Mouse (Mus musculus): Measurements from ENCODE around the gene Rin2.
"Not testable (repeated sequence)": the region's sequence is repeated elsewhere in the genome, so short reads cannot be mapped to it uniquely, and the experiment has no call there.

Gene Rin2

GRCm38 (mm10) chr2:145684151-145684550, 9.1 kb downstream of the Rin2 start:
- no peak for DNase-seq (ENCODE audit: low spot score in 2 of 2)

- no peak for DNase-seq (ENCODE audit: low spot score in 2 of 2)
Measured at GRCm38 (mm10) chr2:145684891-145685290, 9.9 kb downstream of the Rin2 start.

- DNase-seq (ENCODE audit: low spot score in 2 of 2): no peak
Measured at GRCm38 (mm10) chr2:145686017-145686416, 11.0 kb downstream of the Rin2 start.

- no peak for DNase-seq (ENCODE audit: low spot score in 2 of 2)
Measured at GRCm38 (mm10) chr2:145691367-145692009, 16.5 kb downstream of the Rin2 start.

- DNase-seq (ENCODE audit: low spot score in 2 of 2): no peak
Measured at GRCm38 (mm10) chr2:145697160-145697559, 22.1 kb downstream of the Rin2 start.

- no peak for DNase-seq (ENCODE audit: low spot score in 2 of 2)
Measured at GRCm38 (mm10) chr2:145699414-145700071, 24.5 kb downstream of the Rin2 start.

- no peak for DNase-seq (ENCODE audit: low spot score in 2 of 2)
Measured at GRCm38 (mm10) chr2:145700237-145700985, 25.4 kb downstream of the Rin2 start.

GRCm38 (mm10) chr2:145701605-145702335, 26.8 kb downstream of the Rin2 start:
- no peak for DNase-seq (ENCODE audit: low spot score in 2 of 2)

GRCm38 (mm10) chr2:145704738-145705137, 29.7 kb downstream of the Rin2 start:
- DNase-seq (ENCODE audit: low spot score in 2 of 2): no peak

- DNase-seq (ENCODE audit: low spot score in 2 of 2): no peak
Measured at GRCm38 (mm10) chr2:145709727-145710389, 34.8 kb downstream of the Rin2 start.

GRCm38 (mm10) chr2:145711512-145711911, 36.5 kb downstream of the Rin2 start:
- no peak for DNase-seq (ENCODE audit: low spot score in 2 of 2)

GRCm38 (mm10) chr2:145712026-145712425, 37.0 kb downstream of the Rin2 start:
- DNase-seq (ENCODE audit: low spot score in 2 of 2): no peak

GRCm38 (mm10) chr2:145717539-145717938, 42.5 kb downstream of the Rin2 start:
- no peak for DNase-seq (ENCODE audit: low spot score in 2 of 2)

- no peak for DNase-seq (ENCODE audit: low spot score in 2 of 2)
Measured at GRCm38 (mm10) chr2:145718624-145719183, 43.7 kb downstream of the Rin2 start.

GRCm38 (mm10) chr2:145720157-145720556, 45.1 kb downstream of the Rin2 start:
- DNase-seq (ENCODE audit: low spot score in 2 of 2): no peak

- DNase-seq (ENCODE audit: low spot score in 2 of 2): no peak
Measured at GRCm38 (mm10) chr2:145720743-145721142, 45.7 kb downstream of the Rin2 start.

GRCm38 (mm10) chr2:145722304-145722703, 47.3 kb downstream of the Rin2 start:
- not testable (repeated sequence) for DNase-seq (ENCODE audit: low spot score in 2 of 2)

- no peak for DNase-seq (ENCODE audit: low spot score in 2 of 2)
Measured at GRCm38 (mm10) chr2:145724288-145724687, 49.3 kb downstream of the Rin2 start.

- DNase-seq (ENCODE audit: low spot score in 2 of 2): no peak
Measured at GRCm38 (mm10) chr2:145729414-145729813, 54.4 kb downstream of the Rin2 start.

GRCm38 (mm10) chr2:145730189-145730880, 55.3 kb downstream of the Rin2 start:
- no peak for DNase-seq (ENCODE audit: low spot score in 2 of 2)

- no peak for DNase-seq (ENCODE audit: low spot score in 2 of 2)
Measured at GRCm38 (mm10) chr2:145730905-145731304, 55.9 kb downstream of the Rin2 start.

Measured in spleen, postnatal 14 days (tissue).